Mouse (Mus musculus): Measurements from ENCODE around the gene Brf1.

- TF ChIP-seq CTCF (IDR thresholded peaks at IDR 0.05; ENCODE audit: borderline replicate concordance, extremely low read depth, insufficient read depth, insufficient read length), result no peak
- TF ChIP-seq POLR2A (IDR thresholded peaks at IDR 0.05; ENCODE audit: borderline replicate concordance, extremely low read depth, insufficient read depth, insufficient read length, poor library complexity, severe bottlenecking), result no peak
Observed at GRCm38 (mm10) chr12:112959421-112959820, 41.1 kb downstream of the Brf1 start.

Data from brain, embryonic 14.5 days (tissue).